Mouse (Mus musculus) brain, embryonic 14.5 days (tissue): ENCODE results near the gene Abcc9. TPM values are rescaled to one million over a fixed set of nuclear protein-coding genes. Genes with fewer than 3 reads are reported as not detected.

Experiments
- DNase-seq: peaks from one replicate; pipeline ENCODE4 v3.0.0-alpha.2; 2011; ENCODE audit warnings: low read depth
- CTCF ChIP-seq: fragments of 200-500 bp; IDR thresholded peaks from 2 replicates; pipeline ENCODE4 v1.5.1; 2012; ENCODE audit warnings: inconsistent platforms, mild to moderate bottlenecking, moderate library complexity, borderline replicate concordance; ENCODE audit not compliant: insufficient read depth, insufficient read length; ENCODE audit errors: extremely low read depth
- POLR2A ChIP-seq: fragments of 200-500 bp; IDR thresholded peaks from 2 replicates; pipeline ENCODE4 v1.6.1; 2012; ENCODE audit warnings: mild to moderate bottlenecking, inconsistent platforms, borderline replicate concordance; ENCODE audit not compliant: poor library complexity, insufficient read depth, insufficient read length, severe bottlenecking; ENCODE audit errors: extremely low read depth
- polyA plus RNA-seq: library from polyadenylated mRNA; depleted of rRNA; stranded (reverse); fragments of >200 nt; gene quantifications from 2 replicates; pipeline ENCODE4 v1.2.3, GENCODE M21; 2012; rRNA removed

Gene Abcc9
- polyA plus RNA-seq: 4.4 and 8.0 TPM in 2 replicates

DNA sequence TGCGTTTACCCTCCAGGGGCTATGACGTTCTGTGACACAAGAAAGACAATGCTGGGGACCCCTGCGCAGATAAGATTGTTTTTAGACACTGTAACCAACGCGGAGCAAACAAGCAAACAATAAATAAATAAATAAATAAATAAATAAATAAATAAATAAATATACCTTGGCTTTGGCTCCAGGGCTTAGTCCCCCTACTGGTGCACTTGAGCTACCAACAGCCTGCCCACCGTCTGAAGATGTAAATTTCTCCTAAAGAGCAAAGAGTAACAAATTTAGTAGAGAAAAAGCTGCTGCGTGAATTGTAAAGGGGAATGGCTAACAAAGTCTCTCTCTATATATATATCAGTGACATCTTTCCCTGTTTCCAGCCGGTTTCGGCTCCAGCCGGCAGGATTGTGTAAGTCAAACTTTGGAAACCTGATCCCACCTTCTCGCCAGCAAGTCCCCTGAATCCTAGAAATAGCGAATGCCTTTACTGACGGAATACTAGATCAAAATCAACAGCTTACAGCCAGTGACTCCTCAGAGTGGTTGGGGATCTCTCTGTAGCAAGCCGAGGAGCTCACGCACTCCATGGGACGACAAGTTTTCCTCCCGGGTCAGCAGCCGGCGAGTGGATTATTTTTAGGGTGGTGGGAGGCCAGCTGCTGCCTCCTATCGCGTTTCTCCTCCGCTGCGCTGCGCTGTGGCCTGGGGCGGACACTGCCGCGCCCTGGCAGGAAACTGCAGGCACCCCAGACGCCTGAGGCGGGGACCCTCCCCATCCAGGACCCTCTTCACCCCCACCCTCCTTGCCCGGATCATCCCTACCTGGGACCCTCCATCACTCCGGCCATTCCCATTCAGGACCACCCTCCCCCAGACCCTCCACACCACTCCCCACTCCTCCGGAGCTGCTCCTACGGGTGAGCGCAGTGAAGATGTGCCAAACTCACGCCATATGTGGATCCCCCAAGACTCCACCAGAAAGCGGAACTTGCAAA, at the start of gene Abcc9:
TSS of gene Abcc9 (minus strand) at position 664 of the 986 bp plus-strand sequence.
- no peak for TF ChIP-seq POLR2A
- TF ChIP-seq CTCF: peak; percentile 28; the same call in 1 of the 2 replicates
- DNase-seq: peak; percentile 23

DNA sequence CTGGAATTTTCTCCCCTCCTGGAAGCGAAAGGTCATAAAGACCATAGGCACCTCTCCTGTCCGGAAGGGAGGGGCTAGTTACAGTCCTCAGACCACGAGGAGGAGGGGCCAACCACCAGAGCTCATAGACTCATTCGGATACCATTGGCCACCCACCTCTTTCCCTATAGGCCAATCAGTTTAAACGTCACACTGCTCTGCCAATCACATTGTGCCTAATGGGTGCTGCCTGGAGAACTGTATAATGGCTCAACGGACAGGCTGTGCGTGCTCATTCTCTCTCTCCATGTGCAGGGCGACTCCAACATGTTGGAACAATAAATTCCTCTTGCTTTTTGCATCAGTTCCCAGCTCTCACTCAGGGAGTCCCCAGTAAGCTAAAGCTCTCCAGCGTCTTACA, 49.2 kb upstream of the Abcc9 start:
- DNase-seq: peak; percentile 47
- TF ChIP-seq CTCF: no peak
- no peak for TF ChIP-seq POLR2A

DNA sequence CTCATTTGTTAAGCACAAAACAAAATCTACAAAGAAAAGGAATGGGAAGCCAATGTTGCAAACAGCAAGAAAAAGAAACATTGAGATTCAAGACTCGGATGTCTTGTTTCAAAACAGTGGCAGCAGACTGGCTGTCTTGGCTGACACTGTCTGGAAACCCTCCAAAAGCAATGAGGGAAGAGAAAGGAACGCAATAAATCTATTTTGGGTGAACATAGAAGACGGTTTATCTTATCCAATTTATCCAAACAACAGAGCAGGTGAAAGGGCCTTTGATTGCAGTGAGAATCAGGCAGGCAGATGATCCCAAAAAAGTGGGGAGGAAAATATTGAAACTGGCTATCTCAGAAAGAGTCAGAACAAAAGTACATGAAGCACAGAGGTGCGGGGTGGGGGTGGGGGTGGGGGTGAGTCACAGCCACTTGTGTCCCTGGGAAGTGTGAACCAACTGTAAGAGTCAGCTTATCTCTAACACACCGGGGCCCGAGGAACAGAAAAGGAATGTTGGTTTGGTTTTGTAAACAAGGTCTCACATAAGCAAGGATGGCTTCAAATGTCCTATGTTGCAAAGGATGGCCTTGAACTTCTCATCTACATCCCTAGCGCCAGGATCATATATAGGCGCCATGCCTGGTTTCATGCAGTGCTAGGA, 46.1 kb upstream of the Abcc9 start:
- no peak for TF ChIP-seq CTCF
- TF ChIP-seq POLR2A: no peak
- peak; percentile 18 for DNase-seq

DNA sequence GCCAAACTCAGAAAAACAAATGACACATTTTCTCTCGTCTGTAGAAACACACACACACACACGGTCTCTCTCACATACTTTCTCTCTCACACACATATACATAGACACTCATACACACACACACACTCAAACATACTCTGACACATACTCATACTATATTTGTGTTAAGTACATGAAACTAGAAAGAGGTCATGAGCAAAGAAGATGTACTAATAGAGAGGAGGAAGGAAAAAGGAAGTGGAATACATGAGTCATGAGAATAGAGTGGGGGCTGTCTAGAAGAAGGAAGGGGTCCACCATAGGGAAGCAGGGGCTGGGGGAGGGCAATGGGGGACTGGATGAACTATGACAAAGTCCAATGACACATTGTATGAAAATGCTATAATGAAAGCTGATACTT, 45.0 kb upstream of the Abcc9 start:
- TF ChIP-seq POLR2A: no peak
- TF ChIP-seq CTCF: no peak
- no peak for DNase-seq

DNA sequence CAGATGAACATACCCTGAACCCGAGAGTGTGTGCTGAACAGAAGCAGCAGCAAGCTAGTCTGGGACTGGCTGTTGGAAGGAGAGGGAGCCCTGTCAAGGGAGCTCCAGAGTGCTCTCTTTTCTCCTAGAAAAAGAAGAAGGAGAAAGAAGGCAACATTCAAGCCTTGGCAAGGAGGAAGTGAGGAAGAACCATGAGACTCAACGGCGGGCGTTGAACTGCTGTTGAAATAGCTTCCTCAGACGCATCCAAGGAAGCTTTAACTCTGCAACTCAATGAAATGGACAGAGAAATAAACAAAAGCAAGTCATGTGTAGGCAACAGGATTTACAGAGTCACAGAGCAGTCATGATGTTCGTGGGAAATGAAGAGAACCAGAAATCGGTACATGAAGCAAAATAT, 44.6 kb upstream of the Abcc9 start:
- TF ChIP-seq CTCF: no peak
- no peak for TF ChIP-seq POLR2A
- DNase-seq: no peak

DNA sequence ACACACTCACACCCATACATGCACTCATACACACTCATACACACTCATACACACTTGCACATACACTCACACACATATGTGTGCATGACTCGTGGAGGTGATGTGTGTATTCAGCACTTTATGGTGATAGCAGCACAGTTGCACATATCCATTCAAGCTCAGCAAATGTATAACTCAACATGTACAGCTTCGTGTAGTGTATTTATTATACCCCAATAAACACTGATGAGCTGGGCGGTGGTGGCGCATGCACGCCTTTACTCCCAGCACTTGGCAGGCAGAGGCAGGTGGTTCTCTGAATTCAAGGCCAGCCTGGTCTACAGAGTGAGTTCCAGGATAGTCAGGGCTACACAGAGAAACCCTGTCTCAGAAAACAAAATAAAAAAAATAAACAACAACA, 43.4 kb upstream of the Abcc9 start:
- TF ChIP-seq POLR2A (no peak), CTCF (no peak)
- no peak for DNase-seq

DNA sequence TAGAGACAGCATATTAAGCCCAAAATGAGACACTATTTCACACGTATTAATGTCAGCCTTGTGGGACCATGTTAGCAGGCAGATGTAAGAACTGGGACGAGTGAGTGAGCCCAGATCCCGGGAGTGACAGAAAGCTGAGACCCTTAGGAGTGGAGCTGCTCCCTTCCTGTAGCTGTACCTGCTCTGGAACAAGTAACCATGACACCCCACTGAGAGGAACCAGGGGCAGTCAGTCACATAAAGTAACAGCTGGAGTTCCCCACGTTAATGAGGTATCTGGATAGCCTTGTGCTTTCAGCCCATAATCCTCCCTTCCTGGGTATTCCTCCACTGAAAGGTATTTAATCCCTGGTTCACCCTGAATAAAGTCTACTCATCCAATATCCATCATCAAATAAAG, 41.1 kb upstream of the Abcc9 start:
- DNase-seq: no peak
- TF ChIP-seq POLR2A: no peak
- no peak for TF ChIP-seq CTCF

DNA sequence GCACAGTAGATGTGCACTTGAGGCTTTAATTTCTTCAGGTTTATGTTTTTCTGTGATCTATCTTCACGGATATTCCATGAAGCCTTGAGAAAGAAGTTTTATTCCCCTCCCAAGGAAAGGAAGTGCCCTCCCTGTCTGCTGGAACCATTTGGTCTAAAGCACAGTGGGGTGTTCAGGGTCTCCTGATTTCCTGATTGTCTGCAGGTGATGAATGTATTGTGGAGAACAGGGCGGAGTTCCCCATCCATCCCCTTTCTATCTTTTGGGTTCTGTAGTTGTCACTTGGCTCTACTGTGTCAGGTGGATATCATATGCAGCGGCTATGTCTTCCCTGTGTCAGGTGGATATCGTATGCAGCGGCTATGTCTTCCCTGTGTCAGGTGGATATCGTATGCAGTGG, 39.6 kb upstream of the Abcc9 start:
- no peak for DNase-seq
- TF ChIP-seq POLR2A (no peak), CTCF (no peak)

DNA sequence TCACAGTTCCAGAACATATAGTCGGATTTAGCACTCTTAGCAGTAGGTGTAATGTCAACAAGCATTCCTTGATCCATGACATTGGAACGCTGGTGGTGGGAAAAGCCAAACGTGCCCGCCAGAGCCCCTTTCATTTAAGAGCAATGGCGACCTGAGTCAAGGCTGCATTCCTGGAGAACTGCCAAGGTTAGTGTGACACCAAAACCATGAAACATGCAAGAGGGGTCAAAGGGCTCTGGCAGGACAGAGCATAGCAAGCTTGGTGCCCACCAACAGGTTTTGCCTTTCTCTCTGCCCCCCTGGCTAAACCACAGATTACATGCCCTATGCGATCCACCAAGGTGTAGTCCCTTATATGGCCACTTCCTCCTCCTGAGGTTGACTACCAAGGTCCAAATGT, 36.5 kb upstream of the Abcc9 start:
- no peak for DNase-seq

DNA sequence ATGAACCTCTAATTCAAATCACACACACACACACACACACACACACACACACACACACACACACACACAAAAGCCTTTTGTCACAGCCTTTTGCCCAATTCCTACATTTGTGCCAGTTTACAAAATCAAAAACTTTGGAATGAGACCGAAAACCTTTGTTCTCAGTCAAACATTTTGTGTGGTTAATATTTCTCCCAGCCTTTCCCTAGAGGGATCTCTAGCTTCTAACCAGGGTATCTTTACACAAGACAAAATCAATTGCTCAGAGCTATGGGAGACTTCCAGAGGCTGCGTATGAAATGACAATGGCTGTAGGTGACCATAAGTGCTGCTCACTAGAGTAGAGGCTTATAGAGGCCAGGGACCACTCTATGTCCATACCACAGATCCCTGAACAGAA, 36.1 kb upstream of the Abcc9 start:
- no peak for TF ChIP-seq CTCF
- no peak for TF ChIP-seq POLR2A
- no peak for DNase-seq

More for the DNA sequence above, 36.5 kb upstream of the Abcc9 start:
- TF ChIP-seq POLR2A (no peak), CTCF (no peak)

DNA sequence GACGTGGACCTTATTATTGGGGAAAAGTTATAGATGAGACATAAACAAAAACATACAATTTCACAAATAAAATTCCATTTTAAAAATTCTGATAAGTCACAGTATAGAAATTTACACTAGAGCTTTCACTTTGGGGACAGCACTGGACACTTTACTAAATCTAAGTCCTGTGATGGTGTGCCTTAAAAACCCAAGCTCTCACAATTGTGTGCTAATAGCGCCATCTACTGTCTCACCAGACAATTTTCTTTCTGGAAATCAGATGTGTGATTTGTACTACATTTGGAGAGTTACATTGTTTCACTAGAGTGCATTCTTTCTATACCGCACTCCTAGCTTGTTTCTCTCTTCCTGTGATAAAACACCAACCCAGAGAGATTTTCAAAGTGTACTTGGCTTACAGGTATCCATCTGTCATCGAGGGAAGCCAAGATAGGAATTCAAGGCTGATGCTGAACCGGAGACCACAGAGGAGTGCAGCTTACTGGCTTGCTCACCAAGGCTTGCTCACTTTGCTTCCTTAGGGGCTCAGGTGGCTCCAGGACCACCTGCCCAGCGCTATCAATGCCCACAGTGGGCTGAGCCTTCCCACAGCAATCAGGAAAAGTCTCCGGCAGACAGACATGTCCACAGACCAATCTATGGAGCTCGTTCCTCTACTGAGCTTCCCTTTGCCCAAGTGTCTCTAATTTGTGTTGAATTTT, 33.3 kb upstream of the Abcc9 start:
- TF ChIP-seq CTCF: peak; percentile 64
- TF ChIP-seq POLR2A: no peak
- peak; percentile 83 for DNase-seq
